In genomic region chr12:21368376-21369086, GRCm38 (mm10) we compare ENCODE assay signal across 16 mouse cellular contexts. TPM values are rescaled to one million over a fixed set of nuclear protein-coding genes. Genes with fewer than 3 reads are reported as not detected.
DNase-seq lines count a peak whose midpoint lies in the region; ATAC-seq lines count a peak whose summit lies in the region.
"Had no signal": no experiment of that assay in that cellular context is flagged by ENCODE, and none has a peak within 500 bp of the region (broad histone marks: within the 10 kb centered on the region; RNA-seq: fewer than 3 reads in every experiment).

No protein-coding gene starts in this region.

- ATAC-seq in megakaryocyte, adult 5-6 weeks (ENCODE audit: poor library complexity, severe bottlenecking), result peak; percentile 2; the same call in 1 of the 2 replicates
- no peak for ATAC-seq in neural tube, embryonic 15.5 days (ENCODE audit: low FRiP score)
- ATAC-seq: midbrain, embryonic 15.5 days had no signal

- WGBS in neural tube, embryonic 15.5 days, result 92% methylated on average over 9 of the region's 9 CpGs

- DNase-seq in heart, adult 18-20 months, result peak; percentile 36 to 42
- DNase-seq in heart, postnatal 4 days, result no peak
- DNase-seq in ovary, adult 18-20 months (ENCODE audit: low spot score), result peak; percentile 16
- no peak for DNase-seq in ovary, postnatal 14 days (ENCODE audit: low spot score)
- DNase-seq in adrenal gland, postnatal 36 days, result peak; percentile 37 to 51
- DNase-seq: cerebellum, adult 9-10 months; kidney, adult 9 months; left cerebral cortex, postnatal 4 days; liver, embryonic 13.5 days; right cerebral cortex, postnatal 14 days had no signal

- no peak overlapping the region for H3K9ac ChIP-seq in neural tube, embryonic 15.5 days (replicated peaks)
- H3K9ac ChIP-seq: embryonic facial prominence, embryonic 15.5 days; liver, embryonic 13.5 days; midbrain, embryonic 15.5 days had no signal

- no peak overlapping the region for H3K27ac ChIP-seq in neural tube, embryonic 15.5 days (replicated peaks)
- H3K27ac ChIP-seq: embryonic facial prominence, embryonic 15.5 days; forebrain, embryonic 10.5 days; liver, embryonic 13.5 days; midbrain, embryonic 15.5 days had no signal

- no peaks in the 10 kb centered on the region for H3K27me3 ChIP-seq in neural tube, embryonic 15.5 days (replicated peaks)
- H3K27me3 ChIP-seq: embryonic facial prominence, embryonic 15.5 days; liver, embryonic 13.5 days; midbrain, embryonic 15.5 days had no signal

- H3K4me2 ChIP-seq in neural tube, embryonic 15.5 days, result no peak overlapping the region
- H3K4me2 ChIP-seq: embryonic facial prominence, embryonic 15.5 days; heart, embryonic 11.5 days; liver, embryonic 13.5 days; midbrain, embryonic 15.5 days had no signal

- H3K4me1 ChIP-seq in neural tube, embryonic 15.5 days, result peaks cover 14% of the 10 kb centered on the region

- no peaks in the 10 kb centered on the region for H3K9me3 ChIP-seq in neural tube, embryonic 15.5 days (replicated peaks)
- H3K9me3 ChIP-seq: embryonic facial prominence, embryonic 15.5 days; forebrain, embryonic 10.5 days; liver, embryonic 13.5 days; midbrain, embryonic 15.5 days had no signal

- H3K36me3 ChIP-seq in neural tube, embryonic 15.5 days, result no peaks in the 10 kb centered on the region
- H3K36me3 ChIP-seq: embryonic facial prominence, embryonic 15.5 days; liver, embryonic 13.5 days; midbrain, embryonic 15.5 days had no signal

- H3K4me3 ChIP-seq in neural tube, embryonic 15.5 days (replicated peaks), result no peak overlapping the region
- H3K4me3 ChIP-seq: embryonic facial prominence, embryonic 15.5 days; forebrain, embryonic 10.5 days; liver, embryonic 13.5 days; midbrain, embryonic 15.5 days had no signal

RNA-seq across cellular contexts. Expression of gene Adam17, which starts 4.9 kb away (rescaled TPM):
- total RNA-seq in heart, adult 18-20 months (2021), result 10 to 100 TPM; 42.8 to 50.2 TPM
- 10 to 100 TPM; 40.0 to 40.2 TPM for total RNA-seq in heart, postnatal 4 days (2021)
- total RNA-seq in adrenal gland, postnatal 36 days (2021), result 10 to 100 TPM; 45.9 to 56.9 TPM
- 43.5 and 46.9 TPM in 2 replicates for total RNA-seq in megakaryocyte, adult 5-6 weeks (2015)
- 73.9 and 77.0 TPM in 2 replicates for total RNA-seq in megakaryocyte, adult 5-6 weeks (2017)
- 15.6 and 20.6 TPM in 2 replicates for polyA plus RNA-seq in neural tube, embryonic 15.5 days (2015; fragmentation: Nextera tagmentation; extraction: Ambion mirVana)

RNA-seq across cellular contexts. Expression of gene Ywhaq, which starts 48.9 kb away (rescaled TPM):
- total RNA-seq in heart, adult 18-20 months (2021), result 10 to 100 TPM; 69.8 to 76.4 TPM
- 100 to 1,000 TPM; 173 to 184 TPM for total RNA-seq in heart, postnatal 4 days (2021)
- 100 to 1,000 TPM; 285 to 364 TPM for total RNA-seq in adrenal gland, postnatal 36 days (2021)
- 265 and 275 TPM in 2 replicates for total RNA-seq in megakaryocyte, adult 5-6 weeks (2015)
- total RNA-seq in megakaryocyte, adult 5-6 weeks (2017), result 136 and 156 TPM in 2 replicates
- 975 and 1,056 TPM in 2 replicates for polyA plus RNA-seq in neural tube, embryonic 15.5 days (2015; fragmentation: Nextera tagmentation; extraction: Ambion mirVana)

RNA-seq across cellular contexts. Expression of gene Iah1, which starts 52.3 kb away (rescaled TPM):
- total RNA-seq in heart, adult 18-20 months (2021), result 10 to 100 TPM; 12.0 to 16.0 TPM
- total RNA-seq in heart, postnatal 4 days (2021), result 10 to 100 TPM; 22.8 to 25.9 TPM
- 10 to 100 TPM; 73.0 to 79.4 TPM for total RNA-seq in adrenal gland, postnatal 36 days (2021)
- total RNA-seq in megakaryocyte, adult 5-6 weeks (2015), result 44.1 and 46.5 TPM in 2 replicates
- total RNA-seq in megakaryocyte, adult 5-6 weeks (2017), result 34.7 and 41.9 TPM in 2 replicates
- 25.9 and 33.0 TPM in 2 replicates for polyA plus RNA-seq in neural tube, embryonic 15.5 days (2015; fragmentation: Nextera tagmentation; extraction: Ambion mirVana)

Comparison
In these comparisons a context has a peak if more than half of its experiments do, and no peak if none do; other contexts are left out.
1. DNase-seq: peak in heart, adult 18-20 months (2 of 2), ovary, adult 18-20 months (single experiment) and adrenal gland, postnatal 36 days (2 of 2); none in heart, postnatal 4 days (single experiment) and ovary, postnatal 14 days (single experiment).